Mouse (Mus musculus): ENCODE measurements around the gene Zfyve27. TPM values are rescaled to one million over a fixed set of nuclear protein-coding genes. Genes with fewer than 3 reads are reported as not detected.

Zfyve27 gene
- polyA plus RNA-seq, 1 experiment from 2014 or later, result 28.2 TPM

DNA sequence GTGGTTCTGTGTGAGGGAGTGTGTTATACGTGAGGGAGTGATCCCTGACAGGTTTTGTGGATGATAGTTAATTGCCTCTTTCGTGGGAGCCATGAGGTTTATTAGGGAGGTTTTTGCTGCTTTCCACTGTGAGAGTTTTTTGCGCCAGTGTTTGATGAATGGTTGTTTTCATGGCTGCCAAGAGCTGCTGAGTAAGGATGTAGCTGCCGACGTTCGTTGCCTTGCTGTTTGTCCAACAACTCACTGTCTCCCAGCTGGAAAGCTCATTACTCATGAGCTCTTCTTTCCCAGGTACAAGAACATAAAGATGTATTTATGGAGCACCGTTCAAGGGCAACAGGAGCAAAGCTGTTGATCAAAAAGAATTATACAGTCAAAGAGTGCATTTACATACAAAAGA, 437 bp downstream of the Zfyve27 start:
- Histone ChIP-seq H3K36me3 (no peaks in the 10 kb centered on the region), H3K9me3 (no peaks in the 10 kb centered on the region), H3K9ac (no peak overlapping the region), H3K4me2 (no peak overlapping the region), H3K27ac (no peak overlapping the region), H3K4me1 (peaks cover 13% of the 10 kb centered on the region), H3K4me3 (no peak overlapping the region), H3K27me3 (peaks cover 15% of the 10 kb centered on the region)
- no peak for ATAC-seq (ENCODE audit: borderline replicate concordance, extremely low read depth, low FRiP score, low TSS enrichment)
- WGBS, result 17% methylated on average over 7 of the region's 7 CpGs

DNA sequence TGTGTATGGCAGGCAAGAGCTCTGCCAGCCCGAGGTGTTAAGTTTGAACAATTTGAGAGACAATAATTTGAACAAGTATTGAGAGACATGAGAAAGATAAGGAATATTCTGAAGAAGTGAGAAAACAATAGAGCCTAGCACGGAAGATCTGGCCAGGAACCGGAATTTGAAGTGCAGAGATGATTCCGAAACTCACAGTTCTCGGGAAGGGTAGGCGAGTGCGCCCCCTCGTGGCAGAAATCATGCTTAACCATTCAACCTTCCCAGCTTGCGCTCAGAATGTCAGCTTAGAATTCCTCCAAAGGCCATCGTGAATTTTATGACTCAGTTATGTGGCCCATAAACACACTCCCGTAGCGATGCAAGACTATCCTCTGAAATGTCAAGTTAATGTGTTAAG, 2.4 kb downstream of the Zfyve27 start:
- H3K27me3 ChIP-seq, result peaks cover 17% of the 10 kb centered on the region
- no peak for ATAC-seq (ENCODE audit: borderline replicate concordance, extremely low read depth, low FRiP score, low TSS enrichment)
- H3K36me3 ChIP-seq, result no peaks in the 10 kb centered on the region
- peaks cover 28% of the 10 kb centered on the region for H3K4me1 ChIP-seq
- H3K27ac ChIP-seq, result no peak overlapping the region
- peak overlapping the region; percentile 49 for H3K4me2 ChIP-seq
- H3K4me3 ChIP-seq, result peak overlapping the region; percentile 23
- no peaks in the 10 kb centered on the region for H3K9me3 ChIP-seq
- 3% methylated on average over 12 of the region's 12 CpGs for WGBS
- no peak overlapping the region for H3K9ac ChIP-seq

- WGBS, result 36% methylated on average over 3 of the region's 3 CpGs
- no peak overlapping the region for H3K4me2 ChIP-seq
- H3K9ac ChIP-seq, result no peak overlapping the region
- peaks cover 34% of the 10 kb centered on the region for H3K4me1 ChIP-seq
- no peak overlapping the region for H3K4me3 ChIP-seq
- ATAC-seq (ENCODE audit: borderline replicate concordance, extremely low read depth, low FRiP score, low TSS enrichment), result no peak
- H3K27me3 ChIP-seq, result peaks cover 17% of the 10 kb centered on the region
- no peaks in the 10 kb centered on the region for H3K9me3 ChIP-seq
- no peaks in the 10 kb centered on the region for H3K36me3 ChIP-seq
- no peak overlapping the region for H3K27ac ChIP-seq
Observed at GRCm38 (mm10) chr19:42166766-42167165, 3.0 kb downstream of the Zfyve27 start.

DNA sequence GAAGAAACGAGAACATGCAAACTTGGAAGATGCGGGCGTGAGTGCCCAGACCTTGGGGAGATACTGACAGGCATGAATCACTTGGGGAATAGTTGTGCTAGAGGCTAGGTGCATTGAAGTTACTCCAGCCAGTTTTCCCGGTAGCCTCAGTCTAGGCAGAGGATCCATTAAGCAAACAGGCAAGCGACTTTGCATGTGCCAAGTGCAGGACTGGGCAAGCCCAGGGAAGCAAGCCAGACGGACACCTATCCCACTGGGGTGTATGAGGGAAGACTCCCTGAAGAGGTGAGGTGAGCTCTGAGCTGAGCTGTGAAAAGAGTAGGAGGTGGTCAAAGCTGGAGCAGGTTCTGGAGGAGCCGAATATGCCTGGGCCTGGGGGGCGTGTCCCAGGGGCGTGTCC, 3.7 kb downstream of the Zfyve27 start:
- Histone ChIP-seq H3K4me3 (no peak overlapping the region), H3K4me1 (peaks cover 36% of the 10 kb centered on the region), H3K9ac (no peak overlapping the region), H3K27ac (no peak overlapping the region), H3K27me3 (peaks cover 17% of the 10 kb centered on the region), H3K9me3 (no peaks in the 10 kb centered on the region), H3K4me2 (no peak overlapping the region), H3K36me3 (no peaks in the 10 kb centered on the region)
- ATAC-seq (ENCODE audit: borderline replicate concordance, extremely low read depth, low FRiP score, low TSS enrichment), result no peak
- 56% methylated on average over 9 of the region's 9 CpGs for WGBS

GRCm38 (mm10) chr19:42169322-42169975, 5.7 kb downstream of the Zfyve27 start:
- Histone ChIP-seq H3K4me1 (peaks cover 28% of the 10 kb centered on the region), H3K9me3 (no peaks in the 10 kb centered on the region), H3K27me3 (peaks cover 17% of the 10 kb centered on the region), H3K4me3 (peak overlapping the region; percentile 95; the same call in 1 of the 2 replicates), H3K4me2 (peak overlapping the region; percentile 90; the same call in 1 of the 2 replicates), H3K27ac (no peak overlapping the region), H3K36me3 (no peaks in the 10 kb centered on the region), H3K9ac (no peak overlapping the region)
- no peak for ATAC-seq (ENCODE audit: borderline replicate concordance, extremely low read depth, low FRiP score, low TSS enrichment)
- WGBS, result 37% methylated on average over 10 of the region's 10 CpGs

DNA sequence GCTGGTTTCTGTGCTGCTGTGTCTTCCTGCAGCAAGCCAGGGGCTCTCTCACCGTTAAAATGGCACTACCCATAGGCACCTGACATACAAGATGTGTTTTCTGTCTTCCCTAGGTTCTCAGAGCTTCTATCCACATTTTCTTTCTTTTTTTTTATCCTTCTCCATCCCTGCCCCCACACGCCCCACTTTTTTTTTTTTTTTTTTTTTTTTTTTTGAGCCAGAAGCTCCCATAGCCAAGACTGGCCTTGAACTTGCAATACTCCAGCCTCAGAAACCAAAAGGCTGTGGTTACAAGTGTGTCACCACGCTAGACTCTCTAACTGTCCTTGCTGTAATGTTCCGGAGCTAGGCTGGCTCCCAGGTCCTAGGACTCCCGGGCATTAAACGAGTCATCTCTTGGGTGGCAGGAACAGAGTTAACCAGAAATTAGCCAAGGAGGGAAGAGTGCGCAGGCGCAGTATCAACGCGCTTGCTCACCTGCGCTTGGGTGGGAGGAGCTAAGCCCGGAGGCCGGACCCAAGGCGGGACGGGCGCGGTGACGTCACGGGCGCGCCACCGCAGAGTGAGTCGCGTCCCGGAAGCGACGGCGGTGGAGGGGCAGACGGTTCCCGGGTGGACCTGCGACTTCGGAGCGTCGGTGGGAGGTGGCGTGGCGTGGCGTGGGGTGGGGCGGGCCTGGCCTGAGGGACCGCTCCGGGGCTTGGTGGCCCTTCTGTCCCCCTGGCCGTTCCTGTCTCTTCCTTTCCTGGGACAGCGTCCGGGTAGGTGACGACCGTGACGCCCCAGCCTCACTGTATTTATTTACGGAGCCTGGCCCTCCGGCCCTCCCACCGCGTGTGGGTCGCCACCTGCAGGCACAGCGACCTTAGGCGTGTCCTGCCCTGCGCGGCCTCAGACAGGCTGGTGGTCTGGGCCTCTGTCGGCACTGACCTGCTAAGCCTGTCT, 6.5 kb downstream of the Zfyve27 start:
- Histone ChIP-seq H3K9me3 (no peaks in the 10 kb centered on the region), H3K27me3 (peaks cover 17% of the 10 kb centered on the region), H3K4me2 (peak overlapping the region; percentile 90), H3K9ac (peak overlapping the region; percentile 88), H3K4me3 (peak overlapping the region; percentile 95), H3K4me1 (peaks cover 25% of the 10 kb centered on the region), H3K36me3 (no peaks in the 10 kb centered on the region), H3K27ac (0 out of 2 replicates have a peak overlapping the region, but pooled peaks have one; percentile 41)
- peak; percentile 89 for ATAC-seq (ENCODE audit: borderline replicate concordance, extremely low read depth, low FRiP score, low TSS enrichment)
- 2% methylated on average over 53 of the region's 56 CpGs for WGBS

DNA sequence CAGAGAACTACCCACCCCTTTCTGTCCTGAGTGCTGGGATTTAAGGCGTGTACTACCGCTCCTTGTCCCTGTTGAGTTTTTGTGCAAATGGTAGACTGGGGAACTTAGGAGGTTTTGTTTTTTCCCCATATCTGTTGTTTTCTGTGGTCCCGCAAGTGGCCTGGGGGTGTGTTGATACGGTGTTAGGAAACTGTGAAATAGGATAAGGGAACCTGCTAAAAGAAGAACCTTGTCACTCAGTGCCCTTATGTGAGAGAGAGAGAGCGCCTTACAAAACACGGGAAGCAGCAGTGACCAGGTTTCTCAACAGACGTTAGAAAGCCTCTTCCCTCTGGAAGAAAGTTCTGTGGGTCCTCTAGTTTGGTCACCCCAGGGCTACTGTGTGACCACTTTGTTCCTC, 13.1 kb downstream of the Zfyve27 start:
- Histone ChIP-seq H3K4me2 (no peak overlapping the region), H3K9me3 (no peaks in the 10 kb centered on the region), H3K4me1 (peaks cover 3% of the 10 kb centered on the region; the same call in 1 of the 2 replicates), H3K4me3 (no peak overlapping the region), H3K27me3 (no peaks in the 10 kb centered on the region), H3K27ac (no peak overlapping the region), H3K36me3 (0 out of 2 replicates have a peak, but pooled peaks cover 5% of the 10 kb centered on the region), H3K9ac (no peak overlapping the region)
- no peak for ATAC-seq (ENCODE audit: borderline replicate concordance, extremely low read depth, low FRiP score, low TSS enrichment)
- WGBS, result 86% methylated on average over 7 of the region's 7 CpGs

- H3K27ac ChIP-seq, result no peak overlapping the region
- WGBS, result 76% methylated on average over 2 of the region's 2 CpGs
- no peak overlapping the region for H3K4me3 ChIP-seq
- no peak for ATAC-seq (ENCODE audit: borderline replicate concordance, extremely low read depth, low FRiP score, low TSS enrichment)
- H3K4me2 ChIP-seq, result no peak overlapping the region
- H3K36me3 ChIP-seq, result 0 out of 2 replicates have a peak, but pooled peaks cover 5% of the 10 kb centered on the region
- H3K27me3 ChIP-seq, result no peaks in the 10 kb centered on the region
- no peak overlapping the region for H3K9ac ChIP-seq
- H3K9me3 ChIP-seq, result no peaks in the 10 kb centered on the region
- H3K4me1 ChIP-seq, result 0 out of 2 replicates have a peak, but pooled peaks cover 2% of the 10 kb centered on the region
Observed at GRCm38 (mm10) chr19:42177461-42177860, 13.7 kb downstream of the Zfyve27 start.

- ATAC-seq (ENCODE audit: borderline replicate concordance, extremely low read depth, low FRiP score, low TSS enrichment), result no peak
- WGBS, result 80% methylated on average over 14 of the region's 14 CpGs
Observed at GRCm38 (mm10) chr19:42179356-42179755, 15.6 kb downstream of the Zfyve27 start.

GRCm38 (mm10) chr19:42182673-42183072, 18.9 kb downstream of the Zfyve27 start:
- no peak overlapping the region for H3K9ac ChIP-seq
- H3K27me3 ChIP-seq, result no peaks in the 10 kb centered on the region
- 58% methylated on average over 6 of the region's 6 CpGs for WGBS
- H3K4me1 ChIP-seq, result 0 out of 2 replicates have a peak, but pooled peaks cover 2% of the 10 kb centered on the region
- no peak overlapping the region for H3K4me2 ChIP-seq
- ATAC-seq (ENCODE audit: borderline replicate concordance, extremely low read depth, low FRiP score, low TSS enrichment), result no peak
- no peak overlapping the region for H3K4me3 ChIP-seq
- peaks cover 22% of the 10 kb centered on the region; the same call in 1 of the 2 replicates for H3K36me3 ChIP-seq
- H3K9me3 ChIP-seq, result no peaks in the 10 kb centered on the region
- H3K27ac ChIP-seq, result no peak overlapping the region

More at GRCm38 (mm10) chr19:42179356-42179755, 15.6 kb downstream of the Zfyve27 start:
- Histone ChIP-seq H3K4me1 (0 out of 2 replicates have a peak, but pooled peaks cover 2% of the 10 kb centered on the region), H3K4me2 (no peak overlapping the region), H3K4me3 (no peak overlapping the region), H3K27ac (no peak overlapping the region), H3K9me3 (no peaks in the 10 kb centered on the region), H3K27me3 (no peaks in the 10 kb centered on the region), H3K9ac (no peak overlapping the region), H3K36me3 (peaks cover 12% of the 10 kb centered on the region; the same call in 1 of the 2 replicates)

GRCm38 (mm10) chr19:42189735-42190134, 26.0 kb downstream of the Zfyve27 start:
- no peak overlapping the region for H3K4me2 ChIP-seq
- H3K36me3 ChIP-seq, result peaks cover 14% of the 10 kb centered on the region; the same call in 1 of the 2 replicates
- no peak overlapping the region for H3K9ac ChIP-seq
- ATAC-seq (ENCODE audit: borderline replicate concordance, extremely low read depth, low FRiP score, low TSS enrichment), result no peak
- WGBS, result 66% methylated on average over 4 of the region's 4 CpGs
- H3K9me3 ChIP-seq, result no peaks in the 10 kb centered on the region
- H3K4me1 ChIP-seq, result 0 out of 2 replicates have a peak, but pooled peaks cover 9% of the 10 kb centered on the region
- no peak overlapping the region for H3K27ac ChIP-seq
- no peaks in the 10 kb centered on the region for H3K27me3 ChIP-seq
- no peak overlapping the region for H3K4me3 ChIP-seq

Data from lung, embryonic 15.5 days (tissue).